Mouse (Mus musculus): ENCODE measurements around the gene Lta. TPM values are rescaled to one million over a fixed set of nuclear protein-coding genes. Genes with fewer than 3 reads are reported as not detected.

Lta gene
- total and polyA plus RNA-seq, 2 experiments, result not detected

DNA sequence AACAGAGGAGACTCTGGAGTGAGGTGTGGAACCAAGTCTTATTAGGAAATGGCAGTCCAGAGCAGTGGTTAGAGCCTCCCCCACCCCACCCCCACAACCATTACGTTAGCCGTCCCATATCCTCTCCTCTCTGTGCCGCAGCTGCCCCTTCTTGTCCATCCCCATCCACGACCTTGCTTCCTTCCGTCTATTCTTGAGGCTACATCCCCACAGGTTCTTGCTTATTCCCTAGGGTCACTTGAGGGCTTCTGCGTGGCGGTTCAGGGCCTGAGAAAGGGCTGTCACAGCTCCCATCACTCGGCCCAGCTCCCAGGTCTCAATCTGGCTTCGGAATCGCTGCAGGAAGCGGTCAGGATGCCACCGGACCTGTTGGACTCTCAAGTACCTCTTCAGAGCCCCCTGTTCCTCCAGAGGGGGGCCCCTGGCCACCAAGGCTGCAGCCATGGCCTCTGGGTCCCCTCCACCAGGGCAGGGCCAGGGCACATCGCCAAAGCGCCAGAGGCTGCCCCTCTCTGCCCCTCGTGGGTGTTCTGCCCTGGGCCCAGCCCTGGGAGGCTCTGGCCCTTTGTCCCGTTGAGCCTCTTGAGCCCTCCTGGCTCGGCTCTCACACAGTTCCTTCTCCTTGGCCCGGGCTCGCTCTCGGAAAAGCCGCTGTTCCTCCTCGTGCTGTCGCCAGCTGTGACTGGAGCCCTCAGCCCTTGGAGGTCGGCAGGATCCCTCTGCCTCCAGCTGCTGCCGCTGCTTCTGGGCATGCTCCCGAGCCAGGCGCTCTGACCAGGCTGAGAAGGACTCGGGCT lies 15.2 kb upstream of the Lta start, which contains the start of gene Gm16181:
Gm16181 (plus strand) TSS at position 679 of the 797 bp plus-strand sequence.
- Histone ChIP-seq H3K27ac (replicated peaks; ENCODE audit: insufficient read depth, low read depth, low read length) (peak within 1 kb of the TSS; percentile 34), H3K36me3 (ENCODE audit: control insufficient read depth, insufficient read depth, low read length) (no peaks in the 10 kb centered on the region), H3K4me1 (ENCODE audit: control insufficient read depth, insufficient read depth, low read length) (peaks cover 6% of the 10 kb centered on the region), H3K9ac (ENCODE audit: low read depth, low read length) (0 out of 2 replicates have a peak within 1 kb of the TSS, but pooled peaks have one; percentile 24), H3K27me3 (ENCODE audit: control insufficient read depth, insufficient read depth, low read length) (no peaks in the 10 kb centered on the region), H3K4me3 (ENCODE audit: insufficient read depth, low read depth, low read length) (no peak within 1 kb of the TSS), H3K79me2 (ENCODE audit: control insufficient read depth, insufficient read depth, low read length) (no peaks in the 10 kb centered on the region)
- 74% methylated on average over 28 of the region's 28 CpGs for WGBS
- TF ChIP-seq POLR2A (IDR thresholded peaks at IDR 0.05; ENCODE audit: extremely low read depth, insufficient read depth, low read length) (no peak), CTCF (IDR thresholded peaks at IDR 0.05; ENCODE audit: low read depth, low read length) (no peak)
- no peak for DNase-seq (ENCODE audit: extremely low read depth, low read depth, low spot score)

DNA sequence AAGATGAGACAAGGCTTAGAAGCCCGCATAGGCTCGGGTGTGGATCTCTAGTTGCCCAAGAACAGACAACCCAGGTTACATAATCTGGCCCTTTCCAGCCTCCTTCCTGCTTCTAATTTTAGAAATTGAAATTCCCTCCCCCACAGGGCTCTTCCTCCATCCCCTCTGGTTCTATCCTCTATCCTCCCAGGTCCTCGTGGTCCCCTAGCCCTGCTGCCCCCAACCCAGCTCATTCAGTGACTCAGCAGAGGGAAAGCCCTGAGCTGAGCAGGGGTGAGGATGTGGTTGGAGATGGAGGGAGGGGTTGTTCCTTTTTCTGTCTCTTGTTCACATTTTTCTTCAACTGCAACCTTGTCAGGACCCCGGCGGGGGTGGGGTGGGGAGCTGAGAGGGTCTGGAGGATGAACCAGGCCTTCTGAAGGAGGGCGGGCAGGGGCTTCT lies 14.5 kb upstream of the Lta start:
- Histone ChIP-seq H3K27me3 (ENCODE audit: control insufficient read depth, insufficient read depth, low read length) (no peaks in the 10 kb centered on the region), H3K4me3 (ENCODE audit: insufficient read depth, low read depth, low read length) (no peak overlapping the region), H3K4me1 (ENCODE audit: control insufficient read depth, insufficient read depth, low read length) (peaks cover 6% of the 10 kb centered on the region), H3K79me2 (ENCODE audit: control insufficient read depth, insufficient read depth, low read length) (no peaks in the 10 kb centered on the region), H3K9ac (ENCODE audit: low read depth, low read length) (no peak overlapping the region), H3K36me3 (ENCODE audit: control insufficient read depth, insufficient read depth, low read length) (no peaks in the 10 kb centered on the region), H3K27ac (replicated peaks; ENCODE audit: insufficient read depth, low read depth, low read length) (peak overlapping the region; percentile 68)
- TF ChIP-seq CTCF (IDR thresholded peaks at IDR 0.05; ENCODE audit: low read depth, low read length) (no peak), POLR2A (IDR thresholded peaks at IDR 0.05; ENCODE audit: extremely low read depth, insufficient read depth, low read length) (no peak)
- 65% methylated on average over 6 of the region's 6 CpGs for WGBS
- DNase-seq (ENCODE audit: extremely low read depth, low read depth, low spot score), result no peak

DNA sequence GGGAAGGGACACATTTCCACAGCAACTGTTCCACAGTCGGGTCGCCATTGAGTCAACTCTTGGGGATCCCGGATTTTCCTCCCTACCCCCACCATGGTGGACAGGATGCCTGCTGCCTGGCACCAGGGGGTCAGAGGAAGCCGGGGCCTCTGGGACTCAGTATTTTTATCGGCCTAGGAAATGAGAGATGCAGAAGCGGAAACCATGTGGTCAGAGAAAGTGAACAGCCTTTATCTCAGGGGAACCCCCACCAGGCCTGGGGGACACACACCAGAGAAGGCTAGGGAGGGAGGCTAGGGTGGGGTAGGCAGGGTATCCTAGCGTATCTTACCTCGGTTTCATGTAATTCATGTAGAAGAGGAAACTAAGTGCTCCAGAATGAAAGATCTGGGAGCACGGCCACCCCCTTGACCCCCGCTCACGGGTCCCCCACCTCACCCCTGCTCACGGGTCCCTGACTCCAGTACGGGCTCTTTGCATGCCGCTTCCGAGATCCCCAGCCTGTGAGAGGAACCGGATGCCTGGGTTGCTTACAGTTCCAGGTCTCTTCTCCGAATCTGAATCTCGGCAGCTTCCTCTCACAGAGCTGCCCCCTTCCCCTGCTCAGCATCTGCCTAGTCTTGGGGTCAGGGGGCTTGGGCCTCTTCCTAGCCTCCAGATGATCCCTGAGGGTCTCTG lies 13.5 kb upstream of the Lta start:
- H3K9ac ChIP-seq (ENCODE audit: low read depth, low read length), result no peak overlapping the region
- no peak for TF ChIP-seq POLR2A (IDR thresholded peaks at IDR 0.05; ENCODE audit: extremely low read depth, insufficient read depth, low read length)
- no peak for TF ChIP-seq CTCF (IDR thresholded peaks at IDR 0.05; ENCODE audit: low read depth, low read length)
- H3K36me3 ChIP-seq (ENCODE audit: control insufficient read depth, insufficient read depth, low read length), result no peaks in the 10 kb centered on the region
- H3K4me1 ChIP-seq (ENCODE audit: control insufficient read depth, insufficient read depth, low read length), result peaks cover 6% of the 10 kb centered on the region
- H3K4me3 ChIP-seq (ENCODE audit: insufficient read depth, low read depth, low read length), result no peak overlapping the region
- DNase-seq (ENCODE audit: extremely low read depth, low read depth, low spot score), result no peak
- peak overlapping the region; percentile 68 for H3K27ac ChIP-seq (replicated peaks; ENCODE audit: insufficient read depth, low read depth, low read length)
- no peaks in the 10 kb centered on the region for H3K27me3 ChIP-seq (ENCODE audit: control insufficient read depth, insufficient read depth, low read length)
- WGBS, result 73% methylated on average over 18 of the region's 18 CpGs
- H3K79me2 ChIP-seq (ENCODE audit: control insufficient read depth, insufficient read depth, low read length), result no peaks in the 10 kb centered on the region

DNA sequence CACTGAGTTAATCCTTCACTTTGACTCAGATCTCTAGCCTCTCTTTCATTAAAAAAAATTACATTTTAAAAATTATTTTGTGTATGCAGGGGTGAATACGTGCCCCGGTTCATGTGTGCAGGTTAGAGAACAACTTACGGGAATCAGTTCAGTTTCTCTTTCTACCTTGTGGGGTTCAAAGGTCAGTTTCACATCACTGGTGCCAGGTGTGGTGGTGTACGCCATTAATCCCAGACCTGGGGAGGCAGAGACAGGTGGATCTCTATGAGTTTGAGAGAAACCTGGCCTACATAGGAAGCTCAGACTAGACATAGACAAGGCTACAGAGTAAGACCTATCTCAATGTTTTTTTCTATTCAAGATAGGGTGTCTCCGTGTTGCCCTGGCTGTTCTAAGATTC lies 7.9 kb upstream of the Lta start:
- H3K4me3 ChIP-seq (ENCODE audit: insufficient read depth, low read depth, low read length), result no peak overlapping the region
- no peak overlapping the region for H3K9ac ChIP-seq (ENCODE audit: low read depth, low read length)
- no peaks in the 10 kb centered on the region for H3K79me2 ChIP-seq (ENCODE audit: control insufficient read depth, insufficient read depth, low read length)
- no peaks in the 10 kb centered on the region for H3K27me3 ChIP-seq (ENCODE audit: control insufficient read depth, insufficient read depth, low read length)
- no peaks in the 10 kb centered on the region for H3K4me1 ChIP-seq (ENCODE audit: control insufficient read depth, insufficient read depth, low read length)
- H3K36me3 ChIP-seq (ENCODE audit: control insufficient read depth, insufficient read depth, low read length), result no peaks in the 10 kb centered on the region
- DNase-seq (ENCODE audit: extremely low read depth, low read depth, low spot score), result peak; percentile 52
- no peak overlapping the region for H3K27ac ChIP-seq (replicated peaks; ENCODE audit: insufficient read depth, low read depth, low read length)
- TF ChIP-seq CTCF (IDR thresholded peaks at IDR 0.05; ENCODE audit: low read depth, low read length), result no peak
- no peak for TF ChIP-seq POLR2A (IDR thresholded peaks at IDR 0.05; ENCODE audit: extremely low read depth, insufficient read depth, low read length)
- WGBS, result 32% methylated on average over 5 of the region's 5 CpGs

DNA sequence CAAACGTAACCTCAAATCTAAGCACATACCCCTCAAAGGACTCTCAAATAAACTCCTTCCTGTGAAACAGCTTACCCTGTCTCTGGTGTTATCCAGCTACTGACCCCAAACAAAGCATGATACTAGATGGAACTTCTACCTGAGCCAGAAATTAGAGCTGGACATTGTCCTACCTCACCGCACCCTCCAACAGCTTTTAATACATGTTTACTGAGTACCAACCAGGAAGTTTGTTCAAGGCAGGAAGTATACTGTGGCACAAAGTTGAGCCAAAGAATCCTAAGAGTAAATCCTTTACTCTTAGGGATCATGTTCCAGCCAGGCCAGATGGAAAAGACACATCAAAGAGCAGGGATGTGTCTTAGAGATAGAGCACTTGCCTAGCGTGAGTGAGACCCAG lies 5.4 kb upstream of the Lta start:
- TF ChIP-seq CTCF (IDR thresholded peaks at IDR 0.05; ENCODE audit: low read depth, low read length) (no peak), POLR2A (IDR thresholded peaks at IDR 0.05; ENCODE audit: extremely low read depth, insufficient read depth, low read length) (no peak)
- Histone ChIP-seq H3K4me3 (ENCODE audit: insufficient read depth, low read depth, low read length) (no peak overlapping the region), H3K27me3 (ENCODE audit: control insufficient read depth, insufficient read depth, low read length) (no peaks in the 10 kb centered on the region), H3K36me3 (ENCODE audit: control insufficient read depth, insufficient read depth, low read length) (no peaks in the 10 kb centered on the region), H3K27ac (replicated peaks; ENCODE audit: insufficient read depth, low read depth, low read length) (no peak overlapping the region), H3K9ac (ENCODE audit: low read depth, low read length) (no peak overlapping the region), H3K4me1 (ENCODE audit: control insufficient read depth, insufficient read depth, low read length) (no peaks in the 10 kb centered on the region), H3K79me2 (ENCODE audit: control insufficient read depth, insufficient read depth, low read length) (no peaks in the 10 kb centered on the region)
- WGBS, result 58% methylated on average over 3 of the region's 3 CpGs
- DNase-seq (ENCODE audit: extremely low read depth, low read depth, low spot score), result no peak

Data from liver, adult 2 months (tissue).